Mouse (Mus musculus) liver, postnatal 0 days (tissue): ENCODE measurements around the gene Ctla4.
A peak's percentile ranks its signal among the peaks of the same experiment; 100 is the strongest.

ENCODE experiments used
- CTCF ChIP-seq: sonication (generic); IDR thresholded peaks from 2 replicates; pipeline ENCODE4 v1.5.1; 2016; ENCODE audit warnings: antibody characterized with exemption, low read depth
- EP300 ChIP-seq: IDR thresholded peaks from 2 replicates; pipeline ENCODE4 v1.6.1; 2016; ENCODE audit warnings: antibody characterized with exemption, low read depth, mild to moderate bottlenecking

GRCm38 (mm10) chr1:60862951-60863461 lies 23.8 kb upstream of the Ctla4 start:
- TF ChIP-seq CTCF (no peak), EP300 (peak; percentile 75)
